10 mouse cellular contexts compared by ENCODE assay signal in genomic region chr11:49938258-49939164, GRCm38 (mm10). TPM values are rescaled to one million over a fixed set of nuclear protein-coding genes. Genes with fewer than 3 reads are reported as not detected.
DNase-seq lines count a peak whose midpoint lies in the region; ATAC-seq lines count a peak whose summit lies in the region.
"Had no signal": no experiment of that assay in that cellular context is flagged by ENCODE, and none has a peak within 500 bp of the region (broad histone marks: within the 10 kb centered on the region; RNA-seq: fewer than 3 reads in every experiment).

No protein-coding gene starts in this region.

- H3K36me3 ChIP-seq in hindbrain, embryonic 13.5 days = no peaks in the 10 kb centered on the region
- H3K36me3 ChIP-seq: heart, embryonic 15.5 days had no signal

- H3K9me3 ChIP-seq in hindbrain, embryonic 13.5 days = no peaks in the 10 kb centered on the region
- H3K9me3 ChIP-seq: heart, embryonic 15.5 days had no signal

- WGBS in hindbrain, embryonic 13.5 days = 21% methylated on average over 4 of the region's 4 CpGs

- peak; percentile 75 for ATAC-seq in hindbrain, embryonic 13.5 days (ENCODE audit: low FRiP score)

- peaks cover 4% of the 10 kb centered on the region; the same call in 1 of the 2 replicates for H3K27me3 ChIP-seq in hindbrain, embryonic 13.5 days

- no peak overlapping the region for H3K4me3 ChIP-seq in hindbrain, embryonic 13.5 days
- H3K4me3 ChIP-seq: heart, embryonic 15.5 days had no signal

- H3K4me1 ChIP-seq in hindbrain, embryonic 13.5 days (replicated peaks) = peaks cover 32% of the 10 kb centered on the region
- H3K4me1 ChIP-seq: heart, embryonic 15.5 days had no signal

- H3K4me2 ChIP-seq in hindbrain, embryonic 13.5 days = no peak overlapping the region
- H3K4me2 ChIP-seq: heart, embryonic 15.5 days had no signal

- H3K9ac ChIP-seq in hindbrain, embryonic 13.5 days = no peak overlapping the region
- H3K9ac ChIP-seq: heart, embryonic 15.5 days had no signal

- peak; percentile 16 for DNase-seq in gastrocnemius, adult 18-20 months (ENCODE audit: low spot score)
- no peak for DNase-seq in gastrocnemius, adult 8-10 months (ENCODE audit: low spot score in 2 of 2)
- DNase-seq in cerebellum, adult 8-10 months = peak; percentile 74
- DNase-seq in left cerebral cortex, adult 8-10 months (ENCODE audit: low spot score in 2 of 2) = peak; percentile 46 to 78
- DNase-seq in retina, postnatal 7 days (ENCODE audit: low read depth, low spot score) = peak; percentile 49
- DNase-seq in spleen, postnatal 10 days (ENCODE audit: low spot score in 2 of 2) = no peak
- no peak for DNase-seq in urinary bladder, postnatal 14 days (ENCODE audit: low spot score)

- H3K27ac ChIP-seq in hindbrain, embryonic 13.5 days = peak overlapping the region; percentile 37; the same call in 1 of the 2 replicates
- H3K27ac ChIP-seq: heart, embryonic 15.5 days had no signal

RNA-seq across cellular contexts. Expression of gene Rasgef1c, which starts 36.9 kb away (rescaled TPM):
- under 1 TPM; 0.14 to 0.33 TPM for total RNA-seq in gastrocnemius, adult 18-20 months (2021)
- under 1 TPM in 2 of 4 experiments, not detected in 2; 0.24 to 0.43 TPM for total RNA-seq in gastrocnemius, adult 8-10 months (2022)
- 14.4 and 16.5 TPM in 2 replicates for polyA plus RNA-seq in hindbrain, embryonic 13.5 days (2015; fragmentation: Nextera tagmentation; extraction: Ambion mirVana)
- 10 to 100 TPM; 30.9 to 37.4 (median 34.3) TPM for total RNA-seq in left cerebral cortex, adult 8-10 months (2022)
- total RNA-seq: CH12.LX had no signal

Comparison
In these comparisons a context has a peak if more than half of its experiments do, and no peak if none do; other contexts are left out.
1. DNase-seq: peak in gastrocnemius, adult 18-20 months (single experiment), cerebellum, adult 8-10 months (single experiment), left cerebral cortex, adult 8-10 months (2 of 2) and retina, postnatal 7 days (single experiment); none in gastrocnemius, adult 8-10 months (0 of 2), spleen, postnatal 10 days (0 of 2) and urinary bladder, postnatal 14 days (single experiment).
2. RNA of gene Rasgef1c, which starts 36.9 kb away (total RNA-seq): 30.9 to 37.4 TPM in left cerebral cortex, adult 8-10 months; 0.14 to 0.33 TPM in gastrocnemius, adult 18-20 months and 0.24 to 0.43 TPM in gastrocnemius, adult 8-10 months; every median in the first group is over 10 times any median in the second.